Mouse (Mus musculus): ENCODE data around the gene Cdkn1a. TPM values are rescaled to one million over a fixed set of nuclear protein-coding genes. Genes with fewer than 3 reads are reported as not detected.
"Not testable (repeated sequence)": the region's sequence is repeated elsewhere in the genome, so short reads cannot be mapped to it uniquely, and the experiment has no call there.

The Cdkn1a gene
- polyA plus RNA-seq, 1 experiment from 2014 or later = 10.1 TPM

DNA sequence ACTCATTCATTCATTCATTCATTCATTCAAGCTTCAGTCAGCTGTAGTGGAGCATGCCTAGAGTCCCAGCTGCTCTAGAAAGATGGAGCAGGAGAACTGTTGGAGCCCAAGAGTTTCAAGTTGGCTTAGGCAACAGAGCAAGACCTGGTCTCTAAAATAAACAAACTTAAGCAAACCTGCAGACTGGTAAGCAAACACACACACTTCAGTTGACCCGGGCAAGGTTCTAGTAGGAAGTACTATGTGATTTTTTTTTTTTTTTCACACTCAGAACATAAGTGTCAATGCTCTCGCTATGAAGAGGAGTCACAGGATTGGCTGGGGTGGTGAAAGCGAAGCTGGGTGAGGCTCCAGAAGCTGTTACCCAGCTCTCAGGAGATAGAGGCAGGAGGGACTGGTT, 31.2 kb upstream of the Cdkn1a start:
- H3K27ac ChIP-seq = no peak overlapping the region
- H3K4me1 ChIP-seq (replicated peaks) = peaks cover 33% of the 10 kb centered on the region
- no peaks in the 10 kb centered on the region for H3K27me3 ChIP-seq
- H3K4me2 ChIP-seq = no peak overlapping the region
- H3K36me3 ChIP-seq = no peaks in the 10 kb centered on the region
- 60% methylated on average over 3 of the region's 3 CpGs for WGBS (ENCODE audit: insufficient replicate concordance)
- no peak overlapping the region for H3K9ac ChIP-seq
- ATAC-seq (ENCODE audit: low read depth) (no peak), DNase-seq (no peak)
- H3K4me3 ChIP-seq (replicated peaks) = no peak overlapping the region
- no peaks in the 10 kb centered on the region for H3K9me3 ChIP-seq (replicated peaks)

DNA sequence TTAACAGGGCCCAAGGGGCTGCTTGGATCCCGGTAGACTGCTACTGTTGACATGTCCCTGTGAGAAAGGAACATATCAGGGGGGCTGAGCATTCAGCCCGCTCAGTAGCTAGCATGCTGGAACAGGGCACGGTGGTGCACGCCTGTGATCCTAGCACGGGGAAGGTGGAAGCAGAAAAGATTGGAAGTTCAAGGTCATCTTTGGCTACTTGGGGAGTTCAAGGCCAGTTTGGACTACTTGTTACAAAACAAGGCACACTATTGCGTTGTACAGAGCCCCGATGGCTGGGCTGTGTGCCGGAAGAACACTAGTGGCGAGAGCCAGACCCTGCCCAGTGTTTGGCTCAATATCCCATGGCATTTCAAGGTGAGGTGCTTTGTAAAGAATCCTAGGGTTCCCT, 29.8 kb upstream of the Cdkn1a start:
- Histone ChIP-seq H3K4me3 (replicated peaks) (no peak overlapping the region), H3K27me3 (0 out of 2 replicates have a peak, but pooled peaks cover 3% of the 10 kb centered on the region), H3K4me1 (replicated peaks) (peaks cover 33% of the 10 kb centered on the region), H3K9ac (no peak overlapping the region), H3K9me3 (replicated peaks) (no peaks in the 10 kb centered on the region), H3K4me2 (no peak overlapping the region), H3K27ac (no peak overlapping the region), H3K36me3 (no peaks in the 10 kb centered on the region)
- 72% methylated on average over 9 of the region's 9 CpGs for WGBS (ENCODE audit: insufficient replicate concordance)
- ATAC-seq (ENCODE audit: low read depth) (no peak), DNase-seq (no peak)

DNA sequence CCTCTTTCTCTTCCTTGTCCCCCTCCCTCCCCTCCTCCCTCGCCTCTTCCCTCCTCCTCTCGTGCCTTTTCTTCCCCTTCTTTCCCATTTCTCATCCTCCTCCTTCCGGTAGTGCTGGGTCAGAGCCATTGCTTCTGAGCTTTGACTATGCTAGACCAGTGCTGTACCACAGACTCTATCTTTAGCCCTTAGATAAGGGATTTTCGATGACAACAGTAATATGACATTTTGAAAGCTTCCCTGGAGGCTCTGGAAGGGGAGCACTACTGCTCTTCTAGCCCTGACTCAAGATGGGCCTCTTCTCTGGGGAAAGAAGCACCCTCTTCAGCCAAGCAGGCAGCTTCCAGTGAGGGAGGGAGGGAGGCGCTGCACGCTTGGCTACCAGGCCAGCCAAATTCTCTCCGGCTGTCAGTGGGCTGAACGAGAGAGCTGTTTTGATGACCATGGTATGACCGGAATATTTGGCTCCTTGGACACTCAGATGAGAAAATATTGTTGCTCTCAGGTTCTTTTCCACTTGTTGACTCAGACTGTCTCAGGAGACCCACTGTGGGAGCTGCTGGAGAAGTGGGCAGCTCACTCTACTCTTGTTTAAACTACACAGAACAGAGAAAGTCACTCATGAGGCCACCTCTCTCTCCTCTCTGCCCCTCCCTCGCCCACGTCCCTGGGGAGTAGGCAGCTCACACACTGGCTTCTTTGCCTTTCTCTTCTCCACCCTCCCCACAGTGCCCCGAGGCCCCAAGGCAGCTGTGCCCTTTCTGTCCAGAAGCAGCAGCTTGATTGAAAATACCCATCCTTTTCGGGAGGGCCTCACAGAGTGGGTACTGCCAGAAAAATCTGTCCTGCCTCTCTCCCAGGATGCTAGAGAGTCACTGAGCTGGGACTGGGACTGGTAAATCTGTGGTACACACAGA, 28.4 kb upstream of the Cdkn1a start:
- H3K9me3 ChIP-seq (replicated peaks) = no peaks in the 10 kb centered on the region
- no peak overlapping the region for H3K27ac ChIP-seq
- WGBS (ENCODE audit: insufficient replicate concordance) = 50% methylated on average over 13 of the region's 13 CpGs
- no peak overlapping the region for H3K9ac ChIP-seq
- H3K4me1 ChIP-seq (replicated peaks) = peaks cover 21% of the 10 kb centered on the region
- H3K4me2 ChIP-seq = no peak overlapping the region
- 0 out of 2 replicates have a peak, but pooled peaks cover 3% of the 10 kb centered on the region for H3K27me3 ChIP-seq
- no peak overlapping the region for H3K4me3 ChIP-seq (replicated peaks)
- DNase-seq (no peak), ATAC-seq (ENCODE audit: low read depth) (no peak)
- no peaks in the 10 kb centered on the region for H3K36me3 ChIP-seq

DNA sequence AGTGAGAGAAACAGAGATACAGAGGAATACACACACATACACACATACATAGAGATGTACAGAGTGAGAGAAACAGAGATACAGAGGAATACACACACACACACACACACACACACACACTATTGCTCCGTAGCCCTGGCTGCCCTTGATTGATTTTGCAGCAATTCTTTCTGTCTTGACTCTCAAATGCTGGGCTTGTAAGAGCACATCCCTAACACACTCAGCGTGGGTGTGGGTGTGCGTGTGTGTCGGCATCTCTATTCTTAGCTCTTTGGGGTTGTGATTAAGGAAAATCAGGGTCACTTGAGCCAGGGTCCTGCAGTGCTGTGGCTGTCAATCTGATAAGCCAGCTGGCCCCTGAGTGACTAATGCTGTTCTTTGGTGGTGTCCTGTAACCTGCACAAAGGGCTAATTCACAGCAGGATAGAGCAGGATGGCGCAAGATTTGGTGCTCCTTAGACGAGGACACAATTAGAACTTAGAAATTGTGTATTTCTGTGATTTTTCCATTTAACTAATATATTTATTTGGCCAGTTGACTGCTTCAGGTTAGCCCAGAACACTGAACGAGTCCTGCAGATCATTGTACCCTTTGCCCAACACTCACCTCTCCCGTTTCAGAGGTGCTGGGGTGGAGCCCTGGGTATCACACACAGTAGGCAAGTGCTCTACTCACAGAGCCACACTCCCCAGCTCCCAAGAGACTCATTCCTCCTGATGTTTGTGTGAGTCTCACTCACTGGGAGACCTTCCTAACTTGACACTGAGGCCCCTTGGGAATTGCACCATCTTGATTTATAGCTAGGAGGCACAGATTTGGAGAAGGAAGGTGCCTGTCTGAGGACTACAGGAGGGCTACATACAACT, 27.4 kb upstream of the Cdkn1a start:
- 59% methylated on average over 8 of the region's 8 CpGs for WGBS (ENCODE audit: insufficient replicate concordance)
- no peak overlapping the region for H3K27ac ChIP-seq

DNA sequence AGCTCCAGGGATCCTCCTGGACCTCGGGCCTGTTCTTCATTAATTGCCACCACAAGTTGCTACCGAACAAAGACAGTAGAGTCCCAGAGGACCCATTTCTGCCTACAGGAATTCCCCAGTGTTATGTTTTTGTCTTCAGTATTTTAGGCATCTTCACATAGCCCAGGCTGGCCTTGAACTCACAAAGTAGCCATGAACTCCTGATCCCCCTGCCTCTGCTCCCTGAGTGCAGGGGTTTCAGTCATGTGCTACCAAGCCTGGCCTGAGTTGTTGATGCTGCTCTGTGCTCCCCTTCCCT, 26.8 kb upstream of the Cdkn1a start:
- H3K27ac ChIP-seq = no peak overlapping the region
- H3K9me3 ChIP-seq (replicated peaks) = no peaks in the 10 kb centered on the region

More for the DNA sequence above, 27.4 kb upstream of the Cdkn1a start:
- DNase-seq (no peak), ATAC-seq (ENCODE audit: low read depth) (no peak)
- H3K9ac ChIP-seq = no peak overlapping the region
- H3K9me3 ChIP-seq (replicated peaks) = no peaks in the 10 kb centered on the region
- H3K4me3 ChIP-seq (replicated peaks) = no peak overlapping the region
- no peak overlapping the region for H3K4me2 ChIP-seq
- H3K4me1 ChIP-seq (replicated peaks) = peaks cover 14% of the 10 kb centered on the region
- H3K27me3 ChIP-seq = 0 out of 2 replicates have a peak, but pooled peaks cover 3% of the 10 kb centered on the region
- H3K36me3 ChIP-seq = no peaks in the 10 kb centered on the region

DNA sequence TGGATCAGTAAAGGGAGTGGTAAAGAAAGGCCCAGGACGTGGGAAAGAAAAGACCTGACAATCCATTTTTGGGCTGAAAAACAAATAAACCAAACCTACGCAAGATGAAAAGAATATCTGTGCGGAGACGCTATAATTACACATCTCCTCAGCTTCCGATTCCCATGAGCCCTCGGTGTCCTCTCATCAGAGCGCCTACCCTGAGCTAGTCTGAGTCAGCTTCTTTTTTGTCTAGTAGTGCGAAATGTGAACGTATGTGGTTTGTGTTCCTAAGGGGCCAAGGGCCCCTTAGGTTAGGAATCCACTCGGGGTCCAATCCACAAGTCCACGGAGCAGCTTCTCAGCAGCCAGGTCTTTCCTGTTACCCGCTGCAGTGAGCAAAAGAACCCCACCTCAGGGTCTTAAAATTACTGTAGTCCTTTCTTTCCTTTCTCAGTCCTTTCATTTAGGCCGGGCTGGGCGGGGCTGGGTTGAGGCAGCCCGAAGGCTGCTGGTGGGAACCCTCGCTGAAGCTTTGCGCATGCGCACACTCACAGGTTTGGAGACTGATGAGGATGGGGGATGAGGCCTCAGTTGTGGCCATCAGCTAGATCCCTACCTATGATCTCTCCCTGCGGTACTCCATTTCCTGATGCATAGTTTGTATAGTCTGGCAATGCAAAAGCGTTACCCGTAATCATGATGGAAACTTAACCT, 25.4 kb upstream of the Cdkn1a start:
- no peak for DNase-seq
- WGBS (ENCODE audit: insufficient replicate concordance) = 71% methylated on average over 21 of the region's 21 CpGs

More for the DNA sequence above, 26.8 kb upstream of the Cdkn1a start:
- Histone ChIP-seq H3K4me1 (replicated peaks) (peaks cover 10% of the 10 kb centered on the region), H3K4me2 (no peak overlapping the region), H3K9ac (no peak overlapping the region), H3K27me3 (0 out of 2 replicates have a peak, but pooled peaks cover 3% of the 10 kb centered on the region), H3K4me3 (replicated peaks) (no peak overlapping the region), H3K36me3 (no peaks in the 10 kb centered on the region)
- 62% methylated on average over 2 of the region's 2 CpGs for WGBS (ENCODE audit: insufficient replicate concordance)
- no peak for ATAC-seq (ENCODE audit: low read depth)
- DNase-seq = no peak

DNA sequence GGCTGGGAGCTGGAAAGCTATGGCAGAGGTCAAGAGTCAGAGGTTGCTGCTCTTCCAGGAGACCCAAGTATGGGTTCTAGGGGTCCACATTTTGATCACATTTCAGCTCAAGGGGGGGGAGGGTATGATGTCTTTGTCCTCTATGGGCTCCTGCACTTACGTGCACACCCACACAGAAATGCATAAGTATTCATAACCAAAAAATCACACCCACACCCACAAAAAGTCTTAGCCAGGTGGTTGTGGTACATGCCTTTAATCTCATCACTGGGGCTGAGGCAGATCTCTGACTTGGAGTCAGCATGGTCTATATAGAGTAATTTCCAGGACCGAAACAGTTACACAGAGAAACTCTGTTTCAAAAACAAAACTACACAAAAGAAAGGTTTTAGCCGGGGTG, 24.8 kb upstream of the Cdkn1a start:
- no peak overlapping the region for H3K9ac ChIP-seq
- H3K4me3 ChIP-seq (replicated peaks) = no peak overlapping the region
- ATAC-seq (ENCODE audit: low read depth) = no peak
- WGBS (ENCODE audit: insufficient replicate concordance) = 83% methylated on average over 3 of the region's 3 CpGs
- H3K27ac ChIP-seq = no peak overlapping the region
- no peak for DNase-seq
- H3K4me1 ChIP-seq (replicated peaks) = no peaks in the 10 kb centered on the region
- H3K36me3 ChIP-seq = no peaks in the 10 kb centered on the region
- H3K9me3 ChIP-seq (replicated peaks) = no peaks in the 10 kb centered on the region
- H3K4me2 ChIP-seq = no peak overlapping the region
- H3K27me3 ChIP-seq = 0 out of 2 replicates have a peak, but pooled peaks cover 3% of the 10 kb centered on the region

More for the DNA sequence above, 25.4 kb upstream of the Cdkn1a start:
- Histone ChIP-seq H3K9me3 (replicated peaks) (no peaks in the 10 kb centered on the region), H3K9ac (no peak overlapping the region), H3K4me3 (replicated peaks) (no peak overlapping the region), H3K4me1 (replicated peaks) (no peaks in the 10 kb centered on the region), H3K27ac (no peak overlapping the region), H3K4me2 (no peak overlapping the region), H3K27me3 (0 out of 2 replicates have a peak, but pooled peaks cover 3% of the 10 kb centered on the region), H3K36me3 (no peaks in the 10 kb centered on the region)
- no peak for ATAC-seq (ENCODE audit: low read depth)

DNA sequence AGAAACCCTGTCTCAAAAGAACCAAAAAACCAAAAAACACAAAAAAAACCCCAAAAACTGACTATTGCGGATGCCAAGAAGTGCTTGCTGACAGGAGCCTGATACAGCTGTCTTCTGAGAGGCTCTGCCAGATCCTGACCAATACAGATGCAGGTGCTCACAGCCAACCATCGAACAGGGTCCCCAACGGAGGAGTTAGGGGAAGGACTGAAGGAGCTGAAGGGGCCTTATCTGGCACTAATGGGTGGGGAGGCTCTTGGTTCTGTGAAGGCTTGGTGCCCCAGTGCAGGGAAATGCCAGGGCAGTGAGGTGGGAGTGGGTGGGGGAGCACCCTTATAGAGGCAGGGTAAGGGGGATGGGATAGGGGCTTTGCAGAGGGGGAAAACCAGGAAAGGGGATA, 23.4 kb upstream of the Cdkn1a start:
- not testable (repeated sequence) for H3K9me3 ChIP-seq (replicated peaks); H3K4me1 ChIP-seq (replicated peaks); H3K4me3 ChIP-seq (replicated peaks); H3K9ac ChIP-seq; DNase-seq; H3K27me3 ChIP-seq; H3K36me3 ChIP-seq; ATAC-seq (ENCODE audit: low read depth); H3K27ac ChIP-seq; H3K4me2 ChIP-seq
- 52% methylated on average over 3 of the region's 3 CpGs for WGBS (ENCODE audit: insufficient replicate concordance)

DNA sequence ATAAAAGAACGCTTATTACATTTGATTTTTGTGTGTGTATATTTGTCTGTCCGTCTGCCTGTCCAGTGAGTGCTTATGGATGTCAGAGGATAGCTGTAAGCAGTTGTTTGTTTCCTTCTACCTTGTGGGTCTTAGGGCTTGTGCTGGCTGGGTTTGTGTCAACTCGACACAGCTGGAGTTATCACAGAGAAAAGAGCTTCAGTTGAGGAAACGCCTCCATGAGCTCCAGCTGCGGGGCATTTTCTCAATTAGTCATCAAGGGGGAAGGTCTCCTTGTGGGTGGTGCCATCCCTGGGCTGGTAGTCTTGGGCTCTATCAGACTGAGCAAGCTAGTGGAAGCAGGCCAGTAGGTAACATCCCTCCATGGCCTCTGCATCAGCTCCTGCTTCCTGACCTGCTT, 22.9 kb upstream of the Cdkn1a start:
- WGBS (ENCODE audit: insufficient replicate concordance) = 40% methylated on average over 5 of the region's 5 CpGs

DNA sequence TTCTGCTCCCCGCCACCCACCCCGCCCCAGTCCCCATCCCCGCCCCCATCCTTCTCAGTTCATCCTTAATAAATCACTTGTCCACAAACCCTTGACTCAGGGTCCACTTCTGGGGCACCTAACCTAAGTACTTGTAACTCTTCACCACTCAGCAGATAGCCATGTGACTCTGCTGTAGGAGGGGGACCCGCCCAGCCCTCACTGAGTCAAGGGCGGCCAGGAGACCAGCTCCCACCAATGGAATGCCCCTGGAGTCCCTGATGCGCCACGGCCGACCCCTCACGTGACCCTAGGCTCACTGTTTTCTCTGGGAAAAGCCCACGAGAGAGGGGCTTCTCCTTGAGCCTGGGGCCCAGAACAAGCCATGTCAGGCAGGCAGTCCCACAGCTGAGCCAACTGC, 21.7 kb upstream of the Cdkn1a start:
- no peak for ATAC-seq (ENCODE audit: low read depth)
- H3K4me3 ChIP-seq (replicated peaks) = no peak overlapping the region
- no peaks in the 10 kb centered on the region for H3K36me3 ChIP-seq
- H3K9ac ChIP-seq = no peak overlapping the region
- H3K4me2 ChIP-seq = no peak overlapping the region
- no peak for DNase-seq
- no peaks in the 10 kb centered on the region for H3K9me3 ChIP-seq (replicated peaks)
- H3K27ac ChIP-seq = no peak overlapping the region
- peaks cover 14% of the 10 kb centered on the region; the same call in 1 of the 2 replicates for H3K27me3 ChIP-seq
- 65% methylated on average over 10 of the region's 10 CpGs for WGBS (ENCODE audit: insufficient replicate concordance)
- H3K4me1 ChIP-seq (replicated peaks) = peaks cover 8% of the 10 kb centered on the region

More for the DNA sequence above, 22.9 kb upstream of the Cdkn1a start:
- no peak for DNase-seq
- no peak for ATAC-seq (ENCODE audit: low read depth)
- peaks cover 1% of the 10 kb centered on the region; the same call in 1 of the 2 replicates for H3K4me1 ChIP-seq (replicated peaks)
- no peak overlapping the region for H3K4me2 ChIP-seq
- H3K9me3 ChIP-seq (replicated peaks) = no peaks in the 10 kb centered on the region
- no peak overlapping the region for H3K9ac ChIP-seq
- H3K27me3 ChIP-seq = peaks cover 8% of the 10 kb centered on the region; the same call in 1 of the 2 replicates
- no peaks in the 10 kb centered on the region for H3K36me3 ChIP-seq
- H3K27ac ChIP-seq = no peak overlapping the region
- H3K4me3 ChIP-seq (replicated peaks) = no peak overlapping the region

DNA sequence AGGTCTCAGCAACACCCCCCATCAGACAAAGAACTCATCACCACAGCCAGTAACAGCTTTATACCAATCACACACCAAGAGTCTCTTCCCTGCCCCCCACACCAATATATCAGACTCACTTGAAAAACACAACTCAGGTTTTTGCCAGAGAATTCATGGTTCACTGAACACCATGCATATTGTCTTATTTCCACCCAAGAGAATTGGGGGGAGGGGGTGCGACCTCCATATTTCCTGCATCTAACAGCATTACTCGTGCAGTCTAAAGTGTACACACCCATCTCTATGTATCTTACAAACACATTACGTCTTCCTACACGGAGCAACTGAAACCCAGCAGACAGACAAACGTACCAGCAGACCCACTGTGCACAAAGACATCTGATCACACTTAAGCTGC, 19.0 kb upstream of the Cdkn1a start:
- ATAC-seq (ENCODE audit: low read depth) (no peak), DNase-seq (no peak)
- H3K27me3 ChIP-seq = peaks cover 29% of the 10 kb centered on the region
- WGBS (ENCODE audit: insufficient replicate concordance) = 64% methylated on average over 5 of the region's 5 CpGs
- H3K4me3 ChIP-seq (replicated peaks) = no peak overlapping the region
- no peak overlapping the region for H3K27ac ChIP-seq
- H3K4me2 ChIP-seq = no peak overlapping the region
- H3K9me3 ChIP-seq (replicated peaks) = no peaks in the 10 kb centered on the region
- no peak overlapping the region for H3K9ac ChIP-seq
- H3K36me3 ChIP-seq = no peaks in the 10 kb centered on the region
- H3K4me1 ChIP-seq (replicated peaks) = peaks cover 8% of the 10 kb centered on the region
